Mouse (Mus musculus) embryonic fibroblast, embryonic 13.5 days (primary cell): ENCODE results near the gene Prep.

ENCODE experiments used
- CTCF ChIP-seq: IDR thresholded peaks from 2 replicates; pipeline ENCODE4 v1.5.1; 2011; ENCODE audit warnings: mild to moderate bottlenecking, control low read depth, low read length, moderate library complexity, borderline replicate concordance; ENCODE audit not compliant: insufficient read depth
- POLR2A ChIP-seq: IDR thresholded peaks from 2 replicates; pipeline ENCODE4 v1.6.1; 2011; ENCODE audit warnings: low read depth, mild to moderate bottlenecking, control low read depth, low read length, moderate library complexity

DNA sequence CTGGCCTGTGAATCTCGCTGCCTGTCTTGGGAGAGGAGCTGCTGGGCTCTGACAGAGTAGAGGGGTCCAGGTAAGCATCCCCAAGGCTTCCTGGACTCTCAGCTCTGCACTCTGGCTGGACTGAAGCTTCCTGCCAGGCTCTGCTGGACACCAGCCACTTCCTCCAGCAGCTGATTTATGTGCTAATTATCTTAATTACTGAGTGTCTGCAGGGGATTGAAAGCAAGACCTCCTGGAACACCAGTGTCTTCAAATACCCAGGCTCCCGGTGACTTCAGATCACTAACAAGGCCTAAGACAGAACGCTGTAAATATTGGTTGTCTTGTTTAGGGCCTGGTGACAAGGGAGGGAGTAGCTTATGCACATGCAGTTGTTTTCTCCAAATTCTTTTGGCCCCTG lies 17.5 kb downstream of the Prep start:
- TF ChIP-seq CTCF, result no peak
- TF ChIP-seq POLR2A, result no peak
